Mouse (Mus musculus) liver, embryonic 11.5 days (tissue): ENCODE results near the gene Pafah1b2. TPM values are rescaled to one million over a fixed set of nuclear protein-coding genes. Genes with fewer than 3 reads are reported as not detected.

Experiments
- ATAC-seq: fragments of 200-750 bp; cut with Nextera tagmentation; replicated peaks from 2 replicates; pipeline ENCODE4 v1.8.0; 2017; ENCODE audit warnings: moderate number of reproducible peaks, mild to moderate bottlenecking, moderate TSS enrichment, moderate library complexity; ENCODE audit not compliant: low FRiP score
- DNase-seq: peaks from one replicate; pipeline ENCODE4 v3.0.0-alpha.2; 2017; ENCODE audit warnings: low spot score
- H3K27ac ChIP-seq: fragments of 300-500 bp; sonication (generic); 2 replicates; pipeline ENCODE4 v1.5.1; 2014; ENCODE audit warnings: mild to moderate bottlenecking, low read depth, low read length, control low read depth
- H3K27me3 ChIP-seq: fragments of 300-500 bp; sonication (generic); replicated peaks from 2 replicates; pipeline ENCODE4 v1.6.1; 2014; ENCODE audit warnings: low read length, mixed read lengths; ENCODE audit not compliant: control insufficient read depth, insufficient read depth
- H3K36me3 ChIP-seq: fragments of 300-500 bp; sonication (generic); 2 replicates; pipeline ENCODE4 v1.6.1; 2014; ENCODE audit warnings: mild to moderate bottlenecking, low read length, moderate library complexity, mixed read lengths; ENCODE audit not compliant: control insufficient read depth, insufficient read depth
- H3K4me1 ChIP-seq: fragments of 300-500 bp; sonication (generic); replicated peaks from 2 replicates; pipeline ENCODE4 v1.6.1; 2014; ENCODE audit warnings: low read length, mixed read lengths; ENCODE audit not compliant: control insufficient read depth, insufficient read depth
- H3K4me2 ChIP-seq: fragments of 300-500 bp; sonication (generic); 2 replicates; pipeline ENCODE4 v1.6.1; 2014; ENCODE audit warnings: mild to moderate bottlenecking, control low read depth, moderate library complexity
- H3K4me3 ChIP-seq: fragments of 300-500 bp; sonication (generic); 2 replicates; pipeline ENCODE4 v1.5.1; 2014; ENCODE audit warnings: low read depth, low read length, control low read depth
- H3K9ac ChIP-seq: fragments of 300-500 bp; sonication (generic); 2 replicates; pipeline ENCODE4 v1.6.1; 2014; ENCODE audit warnings: low read depth, low read length, control low read depth
- H3K9me3 ChIP-seq: fragments of 300-500 bp; sonication (generic); 2 replicates; pipeline ENCODE4 v1.6.1; 2016; ENCODE audit warnings: low read length, inconsistent platforms, mixed read lengths; ENCODE audit not compliant: control insufficient read depth
- WGBS: fragments of 180-500 bp; shearing (Covaris S2); extraction: QIAGEN DNeasy Blood & Tissue Kit; methylation state at CpG from one replicate; pipeline ENCODE4 v1.1.7; 2014; 5-methylcytosine and 5-hydroxymethylcytosine counted together
- polyA plus RNA-seq: library from polyadenylated mRNA; unstranded; fragments of >200 nt; fragmentation: Nextera tagmentation; extraction: Ambion mirVana; gene quantifications from 2 replicates; pipeline ENCODE4 v1.2.1, GENCODE M21; 2014

Gene Pafah1b2
- polyA plus RNA-seq, 1 experiment from 2014 or later: 137 TPM

- Histone ChIP-seq H3K4me2 (no peak overlapping the region), H3K9me3 (no peaks in the 10 kb centered on the region), H3K9ac (no peak overlapping the region), H3K36me3 (peaks cover 10% of the 10 kb centered on the region), H3K27ac (no peak overlapping the region), H3K4me1 (peaks cover 23% of the 10 kb centered on the region), H3K27me3 (no peaks in the 10 kb centered on the region), H3K4me3 (no peak overlapping the region)
- ATAC-seq: no peak
- 89% methylated on average over 1 of the region's 1 CpGs for WGBS
- no peak for DNase-seq
Measured at GRCm38 (mm10) chr9:45980611-45981010, 31.9 kb downstream of the Pafah1b2 start.

DNA sequence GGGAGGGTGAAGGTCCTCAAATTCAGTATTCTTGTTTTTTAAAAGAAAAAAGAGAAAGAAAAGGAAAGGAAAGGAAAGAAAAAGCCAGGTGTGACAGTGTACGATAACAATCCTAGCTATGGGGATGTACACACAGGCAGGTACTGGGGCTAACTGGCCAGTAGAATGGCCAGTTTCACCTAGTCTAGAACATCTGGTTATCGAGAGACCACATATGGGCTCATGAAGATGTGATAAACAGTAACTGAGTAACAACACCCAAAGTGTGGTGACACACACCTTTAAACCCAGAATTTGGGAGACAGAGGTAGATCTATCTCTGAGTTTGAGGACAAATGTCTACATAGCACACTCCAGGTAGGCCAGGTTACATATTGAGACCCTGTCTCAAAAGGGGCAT is 32.7 kb downstream of the Pafah1b2 start:
- Histone ChIP-seq H3K9ac (no peak overlapping the region), H3K4me3 (no peak overlapping the region), H3K9me3 (no peaks in the 10 kb centered on the region), H3K36me3 (peaks cover 13% of the 10 kb centered on the region), H3K4me2 (peak overlapping the region; percentile 22; the same call in 1 of the 2 replicates), H3K27me3 (no peaks in the 10 kb centered on the region), H3K27ac (no peak overlapping the region), H3K4me1 (peaks cover 23% of the 10 kb centered on the region)
- ATAC-seq (no peak; the same call in 1 of the 2 replicates), DNase-seq (no peak)
- WGBS: 83% methylated on average over 2 of the region's 2 CpGs

GRCm38 (mm10) chr9:45976884-45977283 is 35.6 kb downstream of the Pafah1b2 start:
- DNase-seq: no peak
- no peak overlapping the region for H3K4me2 ChIP-seq
- H3K4me1 ChIP-seq: peaks cover 7% of the 10 kb centered on the region
- H3K9me3 ChIP-seq: no peaks in the 10 kb centered on the region
- 91% methylated on average over 2 of the region's 2 CpGs for WGBS
- H3K27me3 ChIP-seq: no peaks in the 10 kb centered on the region
- no peak overlapping the region for H3K4me3 ChIP-seq
- no peak overlapping the region for H3K27ac ChIP-seq
- no peak overlapping the region for H3K9ac ChIP-seq
- peaks cover 26% of the 10 kb centered on the region for H3K36me3 ChIP-seq
- ATAC-seq: no peak

- H3K4me1 ChIP-seq: no peaks in the 10 kb centered on the region
- no peak overlapping the region for H3K4me2 ChIP-seq
- DNase-seq: no peak
- H3K4me3 ChIP-seq: no peak overlapping the region
- no peak overlapping the region for H3K9ac ChIP-seq
- no peak for ATAC-seq
- H3K27me3 ChIP-seq: no peaks in the 10 kb centered on the region
- H3K9me3 ChIP-seq: no peaks in the 10 kb centered on the region
- no peak overlapping the region for H3K27ac ChIP-seq
- peaks cover 36% of the 10 kb centered on the region; the same call in 1 of the 2 replicates for H3K36me3 ChIP-seq
- WGBS: 87% methylated on average over 6 of the region's 6 CpGs
Measured at GRCm38 (mm10) chr9:45963577-45963976, 48.9 kb downstream of the Pafah1b2 start.

- Histone ChIP-seq H3K4me1 (no peaks in the 10 kb centered on the region; the same call in 1 of the 2 replicates), H3K9me3 (no peaks in the 10 kb centered on the region), H3K4me2 (no peak overlapping the region), H3K4me3 (no peak overlapping the region), H3K36me3 (peaks cover 26% of the 10 kb centered on the region; the same call in 1 of the 2 replicates), H3K27me3 (no peaks in the 10 kb centered on the region), H3K27ac (no peak overlapping the region), H3K9ac (no peak overlapping the region)
- no peak for ATAC-seq
- DNase-seq: no peak
- 92% methylated on average over 2 of the region's 2 CpGs for WGBS
Measured at GRCm38 (mm10) chr9:45961855-45962254, 50.6 kb downstream of the Pafah1b2 start.

DNA sequence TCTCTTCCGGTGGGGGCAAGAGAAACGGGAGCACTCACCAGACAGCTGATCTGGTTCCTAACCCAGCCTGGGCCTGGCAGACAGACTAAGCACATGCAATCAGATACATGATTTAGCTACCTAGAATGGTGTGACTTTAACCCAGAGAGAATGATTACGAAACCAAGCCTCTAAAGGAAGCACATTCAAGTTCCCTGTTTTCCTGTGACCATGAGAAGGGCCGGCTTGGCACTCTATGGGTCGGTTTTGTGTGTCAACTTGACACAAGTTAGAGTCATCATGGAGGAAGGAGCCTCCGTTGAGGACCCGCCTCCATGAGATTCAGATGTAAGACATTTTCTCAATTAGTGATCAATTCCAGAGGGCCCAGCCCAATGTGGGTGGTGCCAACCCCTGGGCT is 52.8 kb downstream of the Pafah1b2 start:
- DNase-seq (no peak), ATAC-seq (no peak)
- H3K4me3 ChIP-seq: no peak overlapping the region
- H3K36me3 ChIP-seq: peaks cover 15% of the 10 kb centered on the region; the same call in 1 of the 2 replicates
- no peak overlapping the region for H3K27ac ChIP-seq
- no peaks in the 10 kb centered on the region for H3K27me3 ChIP-seq
- H3K9ac ChIP-seq: no peak overlapping the region
- 70% methylated on average over 7 of the region's 7 CpGs for WGBS
- H3K4me1 ChIP-seq: peaks cover 10% of the 10 kb centered on the region
- no peaks in the 10 kb centered on the region for H3K9me3 ChIP-seq
- no peak overlapping the region for H3K4me2 ChIP-seq

- 76% methylated on average over 4 of the region's 4 CpGs for WGBS
- Histone ChIP-seq H3K4me2 (no peak overlapping the region), H3K27ac (no peak overlapping the region), H3K27me3 (no peaks in the 10 kb centered on the region), H3K36me3 (peaks cover 10% of the 10 kb centered on the region; the same call in 1 of the 2 replicates), H3K4me1 (peaks cover 12% of the 10 kb centered on the region), H3K9me3 (no peaks in the 10 kb centered on the region), H3K4me3 (no peak overlapping the region), H3K9ac (no peak overlapping the region)
- no peak for ATAC-seq
- no peak for DNase-seq
Measured at GRCm38 (mm10) chr9:45958851-45959250, 53.6 kb downstream of the Pafah1b2 start.

GRCm38 (mm10) chr9:45958023-45958670 is 54.3 kb downstream of the Pafah1b2 start:
- no peak overlapping the region for H3K4me2 ChIP-seq
- no peak overlapping the region for H3K4me3 ChIP-seq
- peaks cover 19% of the 10 kb centered on the region for H3K4me1 ChIP-seq
- H3K27me3 ChIP-seq: no peaks in the 10 kb centered on the region
- no peak for ATAC-seq
- H3K9ac ChIP-seq: no peak overlapping the region
- no peak overlapping the region for H3K27ac ChIP-seq
- H3K9me3 ChIP-seq: no peaks in the 10 kb centered on the region
- no peak for DNase-seq
- 74% methylated on average over 7 of the region's 7 CpGs for WGBS
- H3K36me3 ChIP-seq: peaks cover 5% of the 10 kb centered on the region; the same call in 1 of the 2 replicates
